Mouse (Mus musculus): Measurements from ENCODE around the gene Ube2d1. TPM values are rescaled to one million over a fixed set of nuclear protein-coding genes. Genes with fewer than 3 reads are reported as not detected.
A peak's percentile ranks its signal among the peaks of the same experiment; 100 is the strongest.

Gene Ube2d1
- polyA plus RNA-seq, 1 experiment, result 8.6 TPM

- no peak overlapping the region for H3K27ac ChIP-seq (ENCODE audit: control insufficient read depth, insufficient read depth, low read depth, low read length)
- peaks cover 2% of the 10 kb centered on the region; the same call in 1 of the 2 replicates for H3K36me3 ChIP-seq (ENCODE audit: control insufficient read depth, insufficient read depth, low read length)
- TF ChIP-seq POLR2A (IDR thresholded peaks at IDR 0.05; ENCODE audit: control insufficient read depth, low read depth, low read length) (no peak), CTCF (IDR thresholded peaks at IDR 0.05; ENCODE audit: control insufficient read depth, insufficient read depth, insufficient replicate concordance, low read depth, low read length) (no peak)
- H3K27me3 ChIP-seq (ENCODE audit: control insufficient read depth, insufficient read depth, low read length), result no peaks in the 10 kb centered on the region
- H3K4me3 ChIP-seq (ENCODE audit: control insufficient read depth, low read depth, low read length), result no peak overlapping the region
- H3K4me1 ChIP-seq (ENCODE audit: control insufficient read depth, insufficient read depth, low read length), result peaks cover under 1% of the 10 kb centered on the region
These were observed 62.0 kb downstream of the Ube2d1 start for GRCm38 (mm10) chr10:71223101-71223500.

GRCm38 (mm10) chr10:71222639-71223038, 62.4 kb downstream of the Ube2d1 start:
- Histone ChIP-seq H3K4me1 (ENCODE audit: control insufficient read depth, insufficient read depth, low read length) (peaks cover 4% of the 10 kb centered on the region), H3K27ac (ENCODE audit: control insufficient read depth, insufficient read depth, low read depth, low read length) (no peak overlapping the region), H3K27me3 (ENCODE audit: control insufficient read depth, insufficient read depth, low read length) (no peaks in the 10 kb centered on the region), H3K36me3 (ENCODE audit: control insufficient read depth, insufficient read depth, low read length) (no peaks in the 10 kb centered on the region), H3K4me3 (ENCODE audit: control insufficient read depth, low read depth, low read length) (no peak overlapping the region)
- TF ChIP-seq POLR2A (IDR thresholded peaks at IDR 0.05; ENCODE audit: control insufficient read depth, low read depth, low read length), result no peak
- no peak for TF ChIP-seq CTCF (IDR thresholded peaks at IDR 0.05; ENCODE audit: control insufficient read depth, insufficient read depth, insufficient replicate concordance, low read depth, low read length)

GRCm38 (mm10) chr10:71218228-71218892, 66.7 kb downstream of the Ube2d1 start:
- TF ChIP-seq CTCF (IDR thresholded peaks at IDR 0.05; ENCODE audit: control insufficient read depth, insufficient read depth, insufficient replicate concordance, low read depth, low read length) (peak; percentile 78), POLR2A (IDR thresholded peaks at IDR 0.05; ENCODE audit: control insufficient read depth, low read depth, low read length) (no peak)
- H3K27ac ChIP-seq (ENCODE audit: control insufficient read depth, insufficient read depth, low read depth, low read length), result no peak overlapping the region
- peaks cover 4% of the 10 kb centered on the region for H3K4me1 ChIP-seq (ENCODE audit: control insufficient read depth, insufficient read depth, low read length)
- H3K27me3 ChIP-seq (ENCODE audit: control insufficient read depth, insufficient read depth, low read length), result no peaks in the 10 kb centered on the region
- H3K4me3 ChIP-seq (ENCODE audit: control insufficient read depth, low read depth, low read length), result no peak overlapping the region
- no peaks in the 10 kb centered on the region for H3K36me3 ChIP-seq (ENCODE audit: control insufficient read depth, insufficient read depth, low read length)

GRCm38 (mm10) chr10:71215996-71216395, 69.1 kb downstream of the Ube2d1 start:
- Histone ChIP-seq H3K27ac (ENCODE audit: control insufficient read depth, insufficient read depth, low read depth, low read length) (no peak overlapping the region), H3K36me3 (ENCODE audit: control insufficient read depth, insufficient read depth, low read length) (no peaks in the 10 kb centered on the region), H3K4me3 (ENCODE audit: control insufficient read depth, low read depth, low read length) (no peak overlapping the region), H3K4me1 (ENCODE audit: control insufficient read depth, insufficient read depth, low read length) (peaks cover 4% of the 10 kb centered on the region), H3K27me3 (ENCODE audit: control insufficient read depth, insufficient read depth, low read length) (no peaks in the 10 kb centered on the region)
- TF ChIP-seq CTCF (IDR thresholded peaks at IDR 0.05; ENCODE audit: control insufficient read depth, insufficient read depth, insufficient replicate concordance, low read depth, low read length), result no peak

Other genes starting within 250 kb of the Ube2d1 start
- 3.1 and 3.2 TPM in 2 replicates for gene Bicc1, start 125.6 kb downstream of the Ube2d1 start, polyA plus RNA-seq (2012; rRNA removed)
- gene Tfam, start 47.0 kb downstream of the Ube2d1 start, polyA plus RNA-seq (2012; rRNA removed), result 49.6 and 56.3 TPM in 2 replicates
- gene Cisd1, start 59.7 kb upstream of the Ube2d1 start, polyA plus RNA-seq (2012; rRNA removed), result 35.4 and 42.1 TPM in 2 replicates
- gene Ipmk, start 62.5 kb upstream of the Ube2d1 start, polyA plus RNA-seq (2012; rRNA removed), result 4.5 and 5.3 TPM in 2 replicates